Mouse (Mus musculus) heart, embryonic 13.5 days (tissue): ENCODE measurements at regions not wholly inside any gene's neighbourhood (a gene's known extent, or its start where the extent isn't known, plus 50 kb on each side); places are given as distances from the start of the nearest gene placed in this dataset.

Experiments
- ATAC-seq: fragments of 200-750 bp; cut with Nextera tagmentation; 2 replicates; pipeline ENCODE4 v1.8.0; 2017; ENCODE audit warnings: moderate TSS enrichment; ENCODE audit not compliant: insufficient number of reproducible peaks, low FRiP score, low TSS enrichment; ENCODE audit errors: extremely low read depth
- H3K27ac ChIP-seq: fragments of 300-500 bp; sonication (generic); replicated peaks from 2 replicates; pipeline ENCODE4 v1.5.1; 2015; ENCODE audit warnings: moderate library complexity, mild to moderate bottlenecking, inconsistent platforms
- H3K27me3 ChIP-seq: fragments of 300-500 bp; sonication (generic); replicated peaks from 2 replicates; pipeline ENCODE4 v1.6.1; 2015; ENCODE audit warnings: mild to moderate bottlenecking, inconsistent platforms
- H3K36me3 ChIP-seq: fragments of 300-500 bp; sonication (generic); 2 replicates; pipeline ENCODE4 v1.6.1; 2015; ENCODE audit warnings: mild to moderate bottlenecking, inconsistent platforms
- H3K4me1 ChIP-seq: fragments of 300-500 bp; sonication (generic); 2 replicates; pipeline ENCODE4 v1.6.1; 2015; ENCODE audit warnings: inconsistent platforms
- H3K4me2 ChIP-seq: fragments of 300-500 bp; sonication (generic); 2 replicates; pipeline ENCODE4 v1.6.1; 2015; ENCODE audit warnings: inconsistent platforms, mild to moderate bottlenecking, moderate library complexity
- H3K4me3 ChIP-seq: fragments of 300-500 bp; sonication (generic); 2 replicates; pipeline ENCODE4 v1.5.1; 2015; ENCODE audit warnings: moderate library complexity, mild to moderate bottlenecking, inconsistent platforms
- H3K9ac ChIP-seq: fragments of 300-500 bp; sonication (generic); 2 replicates; pipeline ENCODE4 v1.6.1; 2015; ENCODE audit warnings: inconsistent platforms, mild to moderate bottlenecking, moderate library complexity
- H3K9me3 ChIP-seq: fragments of 300-500 bp; sonication (generic); 2 replicates; pipeline ENCODE4 v1.6.1; 2016; ENCODE audit warnings: inconsistent platforms
- WGBS: fragments of 180-500 bp; shearing (Covaris S2); methylation state at CpG from one replicate; pipeline ENCODE4 v1.1.7; 2015; ENCODE audit warnings: mixed read lengths; 5-methylcytosine and 5-hydroxymethylcytosine counted together

DNA sequence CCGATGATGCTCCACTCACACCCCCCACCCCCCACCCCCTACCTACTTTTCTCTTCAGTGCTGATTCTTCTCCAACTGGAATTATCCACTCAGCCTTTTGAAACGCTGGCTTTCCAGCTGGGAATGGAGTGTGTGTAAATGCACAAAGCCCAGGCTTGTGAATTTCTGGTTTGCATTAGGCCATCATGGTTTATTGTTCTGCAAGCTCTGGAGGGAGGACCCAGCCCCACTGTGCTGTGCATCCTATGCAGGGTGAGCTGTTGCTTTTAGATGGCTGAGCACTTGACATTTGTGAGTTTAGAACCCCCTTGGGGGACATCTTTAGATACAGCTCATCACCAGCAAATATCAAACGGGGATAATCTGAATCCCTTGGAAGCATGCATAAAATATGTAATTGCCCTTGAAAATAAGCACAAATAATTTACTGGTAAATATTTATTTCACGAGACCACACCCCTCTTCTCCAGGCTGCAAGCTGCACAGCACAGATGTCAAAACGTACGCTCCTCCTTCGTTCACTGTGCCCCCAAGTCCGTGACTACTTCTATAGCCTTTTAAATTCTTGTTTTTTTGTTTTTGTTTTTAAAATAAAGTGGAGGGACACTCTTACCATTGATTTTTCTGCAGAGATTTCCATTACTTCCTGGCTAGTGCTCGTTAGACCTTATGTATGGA is 148.2 kb downstream of the Qpct start:
- Histone ChIP-seq H3K27me3 (no peaks in the 10 kb centered on the region), H3K4me2 (no peak overlapping the region), H3K9ac (no peak overlapping the region), H3K9me3 (peaks cover 12% of the 10 kb centered on the region; the same call in 1 of the 2 replicates), H3K4me3 (no peak overlapping the region), H3K4me1 (no peaks in the 10 kb centered on the region), H3K36me3 (no peaks in the 10 kb centered on the region), H3K27ac (no peak overlapping the region)
- WGBS: 70% methylated on average over 9 of the region's 9 CpGs
- ATAC-seq: no peak

DNA sequence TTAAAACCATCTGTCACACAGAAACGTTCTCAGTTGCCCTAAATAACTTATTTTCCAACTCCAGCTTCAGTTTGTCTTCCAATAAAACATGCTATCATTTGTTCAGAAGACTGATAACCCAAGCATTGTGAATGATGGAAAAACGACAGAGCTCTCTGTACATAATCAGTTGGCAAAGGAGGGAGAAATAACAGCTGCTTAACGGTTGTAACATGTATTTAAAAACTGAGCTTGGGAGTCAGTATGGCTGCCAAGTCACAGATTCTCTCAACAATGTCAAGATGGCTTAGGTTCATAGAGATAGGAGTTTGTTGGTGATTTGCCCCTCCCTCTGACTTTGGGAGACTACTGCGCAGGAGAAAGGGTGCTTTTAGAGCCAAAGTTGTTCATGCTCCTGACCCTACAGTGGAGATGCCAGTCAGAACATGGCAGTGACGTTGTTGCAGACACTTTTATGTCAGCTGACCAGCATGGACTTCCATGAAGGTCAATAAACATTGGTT is 140.2 kb downstream of the Qpct start:
- no peak for ATAC-seq
- H3K4me2 ChIP-seq: no peak overlapping the region
- no peak overlapping the region for H3K9ac ChIP-seq
- H3K27ac ChIP-seq: 0 out of 2 replicates have a peak overlapping the region, but pooled peaks have one; percentile 5
- H3K36me3 ChIP-seq: no peaks in the 10 kb centered on the region
- H3K27me3 ChIP-seq: no peaks in the 10 kb centered on the region
- no peaks in the 10 kb centered on the region; the same call in 1 of the 2 replicates for H3K9me3 ChIP-seq
- no peak overlapping the region for H3K4me3 ChIP-seq
- H3K4me1 ChIP-seq: no peaks in the 10 kb centered on the region
- 50% methylated on average over 5 of the region's 5 CpGs for WGBS

DNA sequence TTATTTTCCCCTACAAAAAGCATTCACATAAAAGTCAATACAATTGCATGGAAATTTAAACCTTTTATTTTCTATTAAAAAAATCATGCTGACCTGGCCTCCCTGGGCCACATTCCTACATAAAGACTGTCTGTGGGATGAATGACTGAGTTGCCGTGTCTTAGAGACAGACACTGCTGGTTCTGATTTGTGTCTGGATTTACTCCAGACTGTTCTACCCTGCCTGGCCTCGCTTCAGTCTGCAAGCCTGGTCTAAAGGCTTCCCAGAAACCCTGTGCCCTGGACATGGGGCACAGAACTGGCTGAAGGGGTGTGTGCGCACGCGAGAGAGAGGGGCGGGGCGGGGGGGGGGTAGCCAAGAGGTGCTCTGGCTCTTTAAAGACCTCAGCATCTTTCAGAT is 136.6 kb downstream of the Qpct start:
- H3K27me3 ChIP-seq: no peaks in the 10 kb centered on the region
- ATAC-seq: no peak
- WGBS: 82% methylated on average over 7 of the region's 7 CpGs
- H3K27ac ChIP-seq: no peak overlapping the region
- H3K4me1 ChIP-seq: no peaks in the 10 kb centered on the region
- no peak overlapping the region for H3K9ac ChIP-seq
- H3K4me3 ChIP-seq: no peak overlapping the region
- peaks cover 4% of the 10 kb centered on the region; the same call in 1 of the 2 replicates for H3K9me3 ChIP-seq
- H3K4me2 ChIP-seq: no peak overlapping the region
- H3K36me3 ChIP-seq: no peaks in the 10 kb centered on the region

DNA sequence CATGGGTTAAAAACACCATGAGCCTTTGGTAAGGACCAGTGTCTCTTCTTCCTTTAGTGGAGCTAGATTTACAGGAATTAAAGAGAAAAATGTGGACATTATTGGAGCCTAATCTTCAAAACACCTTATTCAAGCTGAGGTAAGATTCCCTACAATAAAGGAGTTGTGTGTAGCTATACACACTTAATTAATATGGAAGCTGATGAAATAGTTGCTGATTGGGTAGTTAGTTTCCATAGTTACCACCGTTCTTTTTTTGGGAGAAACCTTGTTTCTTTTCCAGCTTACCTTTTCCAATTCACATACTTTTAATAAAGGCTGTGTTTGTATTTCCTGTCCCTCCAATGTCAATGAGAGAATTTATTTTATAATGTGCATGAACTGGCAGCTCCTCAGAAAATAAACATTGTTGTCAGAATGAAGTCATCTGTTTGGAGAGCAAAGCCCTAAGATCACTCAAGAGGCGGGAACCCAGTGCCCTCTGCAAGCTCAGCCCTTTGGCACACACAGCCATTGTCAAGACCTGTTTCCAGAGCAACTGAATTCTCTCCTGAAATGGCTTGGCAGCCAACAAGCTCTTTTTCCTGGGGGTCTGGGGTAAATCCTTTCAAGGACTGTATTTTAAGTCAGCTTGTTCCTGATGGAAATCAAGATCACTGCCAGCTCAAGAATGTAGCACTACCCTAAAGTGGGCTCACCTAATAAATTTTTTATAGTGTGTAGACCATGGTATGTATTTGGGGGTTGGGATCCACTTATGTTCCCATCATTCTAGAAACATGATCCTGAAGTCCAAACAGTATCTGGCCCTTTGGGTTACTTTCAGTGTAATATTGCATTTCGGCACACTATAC is 128.8 kb downstream of the Qpct start:
- H3K4me1 ChIP-seq: no peaks in the 10 kb centered on the region
- ATAC-seq: no peak
- no peaks in the 10 kb centered on the region for H3K27me3 ChIP-seq
- H3K27ac ChIP-seq: no peak overlapping the region
- no peak overlapping the region for H3K4me2 ChIP-seq
- WGBS: 71% methylated on average over 3 of the region's 3 CpGs
- no peak overlapping the region for H3K9ac ChIP-seq
- H3K4me3 ChIP-seq: no peak overlapping the region
- no peaks in the 10 kb centered on the region for H3K36me3 ChIP-seq
- H3K9me3 ChIP-seq: peaks cover 4% of the 10 kb centered on the region; the same call in 1 of the 2 replicates

GRCm38 (mm10) chr17:79177259-79177658 is 125.6 kb downstream of the Qpct start:
- no peak overlapping the region for H3K27ac ChIP-seq
- no peak overlapping the region for H3K4me2 ChIP-seq
- ATAC-seq: no peak
- no peaks in the 10 kb centered on the region for H3K36me3 ChIP-seq
- H3K27me3 ChIP-seq: no peaks in the 10 kb centered on the region
- H3K9ac ChIP-seq: no peak overlapping the region
- no peaks in the 10 kb centered on the region for H3K4me1 ChIP-seq
- no peak overlapping the region for H3K4me3 ChIP-seq
- WGBS: 68% methylated on average over 3 of the region's 3 CpGs
- no peaks in the 10 kb centered on the region for H3K9me3 ChIP-seq

- Histone ChIP-seq H3K36me3 (no peaks in the 10 kb centered on the region), H3K4me1 (no peaks in the 10 kb centered on the region), H3K4me2 (no peak overlapping the region), H3K4me3 (no peak overlapping the region), H3K9ac (no peak overlapping the region), H3K27me3 (no peaks in the 10 kb centered on the region), H3K27ac (no peak overlapping the region), H3K9me3 (no peaks in the 10 kb centered on the region)
- ATAC-seq: no peak
- 67% methylated on average over 7 of the region's 7 CpGs for WGBS
Observed at GRCm38 (mm10) chr17:79176356-79176755, 124.7 kb downstream of the Qpct start.

DNA sequence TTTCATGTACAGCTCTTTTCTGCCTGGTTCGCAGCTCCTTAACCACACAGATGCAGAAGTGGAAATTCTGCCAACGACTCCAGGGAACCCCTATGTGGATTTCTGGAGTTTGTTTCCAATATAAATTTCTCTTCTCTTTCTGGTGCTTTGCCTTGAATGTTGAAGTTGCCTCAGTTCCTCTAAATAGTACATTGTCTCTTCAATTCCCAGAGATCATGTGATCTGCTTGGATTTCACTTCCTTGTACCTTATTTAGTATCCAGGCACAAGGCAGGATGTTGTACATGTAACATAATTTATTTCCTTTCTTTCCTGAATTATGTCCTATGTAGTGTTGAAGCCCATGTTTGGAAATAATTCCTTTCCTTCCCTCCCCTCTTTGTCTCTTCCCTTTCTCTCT is 123.7 kb downstream of the Qpct start:
- Histone ChIP-seq H3K4me1 (no peaks in the 10 kb centered on the region), H3K4me3 (no peak overlapping the region), H3K36me3 (no peaks in the 10 kb centered on the region), H3K9me3 (no peaks in the 10 kb centered on the region), H3K27me3 (no peaks in the 10 kb centered on the region), H3K27ac (no peak overlapping the region), H3K9ac (no peak overlapping the region), H3K4me2 (no peak overlapping the region)
- no peak for ATAC-seq
- 75% methylated on average over 2 of the region's 2 CpGs for WGBS

DNA sequence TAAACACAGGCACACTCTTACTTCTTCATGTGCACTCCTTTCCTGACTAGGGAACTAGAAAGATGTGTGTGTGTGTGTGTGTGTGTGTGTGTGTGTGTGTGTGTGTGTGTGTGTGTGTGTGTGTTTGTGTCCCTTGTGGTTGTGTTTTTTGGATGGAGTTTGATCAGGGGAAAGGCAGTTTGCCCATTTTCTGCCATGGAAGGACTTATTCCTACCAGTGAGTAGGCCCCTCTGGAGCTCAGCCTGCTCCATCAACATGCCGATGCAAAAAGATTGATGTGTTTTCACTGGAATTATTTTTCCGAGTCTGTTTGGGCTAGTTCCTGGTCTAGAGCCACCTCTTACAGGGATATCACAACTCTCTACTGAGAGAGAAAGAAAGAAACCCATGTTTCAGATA is 120.6 kb downstream of the Qpct start:
- no peaks in the 10 kb centered on the region for H3K9me3 ChIP-seq
- ATAC-seq: no peak
- H3K4me3 ChIP-seq: no peak overlapping the region
- no peaks in the 10 kb centered on the region for H3K4me1 ChIP-seq
- H3K9ac ChIP-seq: no peak overlapping the region
- no peaks in the 10 kb centered on the region for H3K27me3 ChIP-seq
- WGBS: 64% methylated on average over 2 of the region's 2 CpGs
- no peaks in the 10 kb centered on the region for H3K36me3 ChIP-seq
- H3K27ac ChIP-seq: no peak overlapping the region
- no peak overlapping the region for H3K4me2 ChIP-seq

GRCm38 (mm10) chr17:79170690-79171089 is 119.0 kb downstream of the Qpct start:
- no peak for ATAC-seq
- Histone ChIP-seq H3K27ac (no peak overlapping the region), H3K4me1 (0 out of 2 replicates have a peak, but pooled peaks cover 2% of the 10 kb centered on the region), H3K36me3 (no peaks in the 10 kb centered on the region), H3K4me3 (no peak overlapping the region), H3K27me3 (no peaks in the 10 kb centered on the region), H3K4me2 (no peak overlapping the region), H3K9ac (no peak overlapping the region), H3K9me3 (no peaks in the 10 kb centered on the region)
- WGBS: 63% methylated on average over 4 of the region's 4 CpGs

DNA sequence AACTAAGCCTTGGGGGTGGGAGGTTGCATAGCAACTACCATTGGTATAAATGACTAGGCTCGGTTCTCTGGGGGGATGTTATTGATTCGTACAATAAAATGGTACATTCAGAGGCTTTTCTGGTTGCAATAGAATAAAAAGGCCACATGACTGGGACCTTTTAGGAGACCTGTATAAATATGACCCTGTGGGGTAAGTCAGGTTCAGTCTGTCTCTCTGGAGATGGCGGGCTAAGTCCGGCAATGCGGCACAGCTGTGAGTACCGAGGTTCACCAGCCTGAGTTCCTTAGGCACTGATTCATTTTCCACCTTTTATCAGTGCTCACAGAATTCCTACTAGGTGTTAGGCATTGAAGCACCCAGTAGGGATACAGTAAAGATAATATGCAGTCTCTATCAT is 115.5 kb downstream of the Qpct start:
- 80% methylated on average over 6 of the region's 6 CpGs for WGBS
- H3K9ac ChIP-seq: no peak overlapping the region
- no peaks in the 10 kb centered on the region for H3K36me3 ChIP-seq
- no peak overlapping the region for H3K4me2 ChIP-seq
- ATAC-seq: no peak
- H3K27me3 ChIP-seq: no peaks in the 10 kb centered on the region
- H3K9me3 ChIP-seq: no peaks in the 10 kb centered on the region
- peaks cover 20% of the 10 kb centered on the region for H3K4me1 ChIP-seq
- H3K27ac ChIP-seq: no peak overlapping the region
- no peak overlapping the region for H3K4me3 ChIP-seq

DNA sequence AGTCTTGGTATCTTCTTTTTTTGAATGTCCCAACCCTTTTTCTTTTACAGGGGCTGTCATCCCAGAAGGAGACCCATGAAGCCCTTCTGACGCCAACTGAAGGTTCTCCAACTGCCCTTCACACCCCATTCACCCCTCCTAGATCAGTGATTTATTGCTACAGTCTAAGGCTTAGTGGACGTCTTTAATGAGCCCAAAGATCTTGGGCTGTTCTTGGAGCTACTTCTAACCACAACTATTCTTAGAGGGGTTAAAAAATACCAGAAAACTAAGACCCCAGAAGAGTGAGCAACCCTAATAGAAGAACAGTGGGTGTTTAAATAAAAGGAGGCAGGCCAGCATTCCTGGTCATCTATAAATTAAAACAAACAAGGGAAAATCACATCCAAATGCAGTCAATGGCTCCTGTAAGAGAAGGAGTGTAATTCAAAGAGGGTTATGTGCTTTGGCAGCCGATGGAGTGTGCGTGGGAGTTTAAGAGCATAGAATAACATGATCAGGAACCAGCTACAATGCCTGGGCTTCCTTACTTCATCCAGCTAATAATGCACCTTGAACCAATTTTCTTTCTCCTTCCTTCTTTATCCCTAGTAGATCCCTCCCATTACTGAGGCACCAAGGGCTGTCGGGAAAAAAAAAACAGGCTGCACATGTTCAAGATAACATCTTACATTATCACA is 113.3 kb downstream of the Qpct start:
- Histone ChIP-seq H3K36me3 (no peaks in the 10 kb centered on the region), H3K9ac (no peak overlapping the region), H3K27ac (0 out of 2 replicates have a peak overlapping the region, but pooled peaks have one; percentile 24), H3K27me3 (no peaks in the 10 kb centered on the region), H3K4me2 (no peak overlapping the region), H3K9me3 (no peaks in the 10 kb centered on the region), H3K4me3 (no peak overlapping the region), H3K4me1 (peaks cover 20% of the 10 kb centered on the region)
- ATAC-seq: no peak
- 66% methylated on average over 5 of the region's 5 CpGs for WGBS
